Mouse (Mus musculus) midbrain, postnatal 0 days (tissue): ENCODE results near the gene Ogfrl1. TPM values are rescaled to one million over a fixed set of nuclear protein-coding genes. Genes with fewer than 3 reads are reported as not detected.

Experiments used
- ATAC-seq: fragments of 200-750 bp; cut with Nextera tagmentation; 2 replicates; pipeline ENCODE4 v1.8.0; 2017; ENCODE audit warnings: moderate number of reproducible peaks, mild to moderate bottlenecking, moderate TSS enrichment, moderate library complexity; ENCODE audit not compliant: low FRiP score
- DNase-seq: peaks from one replicate; pipeline ENCODE4 v3.0.0-alpha.2; 2015; ENCODE audit warnings: low spot score
- H3K27ac ChIP-seq: fragments of 300-500 bp; sonication (generic); 2 replicates; pipeline ENCODE4 v1.5.1; 2014; ENCODE audit warnings: low read depth, mild to moderate bottlenecking, low read length, mixed read lengths
- H3K27me3 ChIP-seq: fragments of 300-500 bp; sonication (generic); 2 replicates; pipeline ENCODE4 v1.6.1; 2014; ENCODE audit warnings: low read length, control low read depth, mixed read lengths; ENCODE audit not compliant: insufficient read depth
- H3K36me3 ChIP-seq: fragments of 300-500 bp; sonication (generic); 2 replicates; pipeline ENCODE4 v1.6.1; 2014; ENCODE audit warnings: low read length, control low read depth, mixed read lengths; ENCODE audit not compliant: insufficient read depth
- H3K4me1 ChIP-seq: fragments of 300-500 bp; sonication (generic); 2 replicates; pipeline ENCODE4 v1.6.1; 2014; ENCODE audit warnings: mild to moderate bottlenecking, control low read depth, antibody characterized with exemption, low read length, mixed read lengths; ENCODE audit not compliant: insufficient read depth
- H3K4me2 ChIP-seq: fragments of 300-500 bp; sonication (generic); 2 replicates; pipeline ENCODE4 v1.6.1; 2014; ENCODE audit warnings: low read depth, mild to moderate bottlenecking, low read length, mixed read lengths; ENCODE audit not compliant: poor library complexity, severe bottlenecking
- H3K4me3 ChIP-seq: fragments of 300-500 bp; sonication (generic); 2 replicates; pipeline ENCODE4 v1.5.1; 2014; ENCODE audit warnings: low read depth, mild to moderate bottlenecking, low read length, moderate library complexity
- H3K9ac ChIP-seq: fragments of 300-500 bp; sonication (generic); replicated peaks from 2 replicates; pipeline ENCODE4 v1.6.1; 2014; ENCODE audit warnings: mild to moderate bottlenecking, low read length, moderate library complexity, mixed read lengths; ENCODE audit not compliant: poor library complexity, severe bottlenecking
- H3K9me3 ChIP-seq: fragments of 300-500 bp; sonication (generic); 2 replicates; pipeline ENCODE4 v1.6.1; 2016; ENCODE audit warnings: low read length, control low read depth
- CTCF ChIP-seq: IDR thresholded peaks from 2 replicates; pipeline ENCODE4 v1.5.1; 2016; ENCODE audit warnings: antibody characterized with exemption, mild to moderate bottlenecking
- WGBS: fragments of 180-500 bp; shearing (Covaris S2); extraction: QIAGEN DNeasy Blood & Tissue Kit; methylation state at CpG from one replicate; pipeline ENCODE4 v1.1.7; 2014; 5-methylcytosine and 5-hydroxymethylcytosine counted together
- polyA plus RNA-seq: library from polyadenylated mRNA; unstranded; fragments of >200 nt; fragmentation: Nextera tagmentation; extraction: Ambion mirVana; gene quantifications from 2 replicates; pipeline ENCODE4 v1.2.1, GENCODE M21; 2015
- total RNA-seq: library from RNA; depleted of rRNA; stranded (reverse); fragments of >200 nt; gene quantifications from 2 replicates; pipeline ENCODE4 v1.2.3, GENCODE M21; 2014; rRNA removed

The Ogfrl1 gene
- total RNA-seq (20.0 and 21.6 TPM in 2 replicates), polyA plus RNA-seq (11.6 and 17.8 TPM in 2 replicates)

- WGBS, result 91% methylated on average over 4 of the region's 4 CpGs
- ATAC-seq, result no peak
These were observed at the start of gene Ogfrl1 for GRCm38 (mm10) chr1:23397623-23398022. TSS of gene Ogfrl1 (minus strand) at chr1:23397772.

GRCm38 (mm10) chr1:23445736-23446424 is 48.3 kb upstream of the Ogfrl1 start:
- no peaks in the 10 kb centered on the region for H3K9me3 ChIP-seq
- no peak for TF ChIP-seq CTCF
- 87% methylated on average over 5 of the region's 5 CpGs for WGBS

More at GRCm38 (mm10) chr1:23397623-23398022, at the start of gene Ogfrl1:
- Histone ChIP-seq H3K4me3 (no peak within 1 kb of the TSS), H3K9me3 (no peaks in the 10 kb centered on the region), H3K36me3 (no peaks in the 10 kb centered on the region), H3K9ac (no peak within 1 kb of the TSS), H3K4me2 (no peak within 1 kb of the TSS), H3K27ac (no peak within 1 kb of the TSS), H3K4me1 (no peaks in the 10 kb centered on the region), H3K27me3 (no peaks in the 10 kb centered on the region)
- DNase-seq, result no peak
- TF ChIP-seq CTCF, result no peak

GRCm38 (mm10) chr1:23433612-23434011 is 36.0 kb upstream of the Ogfrl1 start:
- ATAC-seq, result no peak

More at GRCm38 (mm10) chr1:23445736-23446424, 48.3 kb upstream of the Ogfrl1 start:
- no peak overlapping the region for H3K9ac ChIP-seq
- H3K4me2 ChIP-seq, result no peak overlapping the region
- H3K27ac ChIP-seq, result no peak overlapping the region
- ATAC-seq (no peak), DNase-seq (no peak)
- no peaks in the 10 kb centered on the region for H3K4me1 ChIP-seq
- no peak overlapping the region for H3K4me3 ChIP-seq
- H3K36me3 ChIP-seq, result no peaks in the 10 kb centered on the region
- H3K27me3 ChIP-seq, result no peaks in the 10 kb centered on the region

GRCm38 (mm10) chr1:23426447-23426846 is 28.9 kb upstream of the Ogfrl1 start:
- no peak for TF ChIP-seq CTCF
- Histone ChIP-seq H3K9ac (no peak overlapping the region), H3K27me3 (no peaks in the 10 kb centered on the region), H3K4me1 (no peaks in the 10 kb centered on the region), H3K27ac (no peak overlapping the region), H3K9me3 (no peaks in the 10 kb centered on the region), H3K36me3 (no peaks in the 10 kb centered on the region), H3K4me3 (no peak overlapping the region), H3K4me2 (no peak overlapping the region)
- ATAC-seq (no peak), DNase-seq (no peak)
- 97% methylated on average over 2 of the region's 2 CpGs for WGBS

More at GRCm38 (mm10) chr1:23433612-23434011, 36.0 kb upstream of the Ogfrl1 start:
- Histone ChIP-seq H3K4me1 (no peaks in the 10 kb centered on the region), H3K36me3 (no peaks in the 10 kb centered on the region), H3K9me3 (no peaks in the 10 kb centered on the region), H3K9ac (no peak overlapping the region), H3K4me3 (no peak overlapping the region), H3K27me3 (no peaks in the 10 kb centered on the region), H3K4me2 (no peak overlapping the region), H3K27ac (no peak overlapping the region)
- no peak for DNase-seq
- WGBS, result 80% methylated on average over 3 of the region's 3 CpGs
- TF ChIP-seq CTCF, result no peak

- ATAC-seq, result no peak
- 93% methylated on average over 1 of the region's 1 CpGs for WGBS
- H3K9ac ChIP-seq, result no peak overlapping the region
- H3K27ac ChIP-seq, result no peak overlapping the region
- no peaks in the 10 kb centered on the region for H3K27me3 ChIP-seq
- H3K4me1 ChIP-seq, result no peaks in the 10 kb centered on the region
- H3K4me2 ChIP-seq, result no peak overlapping the region
- no peaks in the 10 kb centered on the region for H3K36me3 ChIP-seq
- no peak for DNase-seq
- no peak overlapping the region for H3K4me3 ChIP-seq
- no peaks in the 10 kb centered on the region for H3K9me3 ChIP-seq
- no peak for TF ChIP-seq CTCF
These were observed 21.4 kb upstream of the Ogfrl1 start for GRCm38 (mm10) chr1:23418941-23419340.

GRCm38 (mm10) chr1:23418059-23418458 is 20.5 kb upstream of the Ogfrl1 start:
- H3K4me2 ChIP-seq, result no peak overlapping the region
- no peak overlapping the region for H3K4me3 ChIP-seq
- no peak for TF ChIP-seq CTCF
- no peaks in the 10 kb centered on the region for H3K36me3 ChIP-seq
- H3K9me3 ChIP-seq, result no peaks in the 10 kb centered on the region
- ATAC-seq (no peak), DNase-seq (no peak)
- H3K4me1 ChIP-seq, result no peaks in the 10 kb centered on the region
- no peaks in the 10 kb centered on the region for H3K27me3 ChIP-seq
- no peak overlapping the region for H3K27ac ChIP-seq
- WGBS, result 84% methylated on average over 2 of the region's 2 CpGs
- H3K9ac ChIP-seq, result no peak overlapping the region
